Mouse (Mus musculus) forebrain, embryonic 12.5 days (tissue): ENCODE results near the gene Pkmyt1. TPM values are rescaled to one million over a fixed set of nuclear protein-coding genes. Genes with fewer than 3 reads are reported as not detected.

Source experiments
- ATAC-seq: fragments of 200-750 bp; cut with Nextera tagmentation; 2 replicates; pipeline ENCODE4 v1.8.0; 2017; ENCODE audit warnings: moderate TSS enrichment; ENCODE audit not compliant: low FRiP score
- H3K27ac ChIP-seq: fragments of 300-500 bp; sonication (generic); 2 replicates; pipeline ENCODE4 v1.5.1; 2016; ENCODE audit warnings: mild to moderate bottlenecking
- H3K27me3 ChIP-seq: fragments of 300-500 bp; sonication (generic); 2 replicates; pipeline ENCODE4 v1.6.1; 2016; ENCODE audit warnings: mild to moderate bottlenecking
- H3K36me3 ChIP-seq: fragments of 300-500 bp; sonication (generic); replicated peaks from 2 replicates; pipeline ENCODE4 v1.6.1; 2016; ENCODE audit warnings: mild to moderate bottlenecking
- H3K4me1 ChIP-seq: fragments of 300-500 bp; sonication (generic); 2 replicates; pipeline ENCODE4 v1.6.1; 2016
- H3K4me2 ChIP-seq: fragments of 300-500 bp; sonication (generic); 2 replicates; pipeline ENCODE4 v1.6.1; 2016; ENCODE audit warnings: mild to moderate bottlenecking, moderate library complexity
- H3K4me3 ChIP-seq: fragments of 300-500 bp; sonication (generic); replicated peaks from 2 replicates; pipeline ENCODE4 v1.5.1; 2016; ENCODE audit warnings: mild to moderate bottlenecking
- H3K9ac ChIP-seq: fragments of 300-500 bp; sonication (generic); 2 replicates; pipeline ENCODE4 v1.6.1; 2016; ENCODE audit warnings: mild to moderate bottlenecking
- H3K9me3 ChIP-seq: fragments of 300-500 bp; sonication (generic); 2 replicates; pipeline ENCODE4 v1.6.1; 2016
- WGBS: fragments of 180-500 bp; shearing (Covaris S2); methylation state at CpG from one replicate; pipeline ENCODE4 v1.1.7; 2016; 5-methylcytosine and 5-hydroxymethylcytosine counted together
- polyA plus RNA-seq: library from polyadenylated mRNA; unstranded; fragments of >200 nt; fragmentation: Nextera tagmentation; extraction: Ambion mirVana; gene quantifications from 2 replicates; pipeline ENCODE4 v1.2.1, GENCODE M21; 2016

The Pkmyt1 gene
- polyA plus RNA-seq: 47.3 and 49.6 TPM in 2 replicates

- peak within 1 kb of the TSS; percentile 70 for H3K27ac ChIP-seq
- peak within 1 kb of the TSS; percentile 80 for H3K9ac ChIP-seq
- H3K9me3 ChIP-seq: no peaks in the 10 kb centered on the region
- peak; percentile 95 for ATAC-seq
- peaks cover 14% of the 10 kb centered on the region for H3K4me1 ChIP-seq
- H3K27me3 ChIP-seq: peaks cover 5% of the 10 kb centered on the region; the same call in 1 of the 2 replicates
- H3K4me3 ChIP-seq: peak within 1 kb of the TSS; percentile 92
- WGBS: 1% methylated on average over 68 of the region's 73 CpGs
- H3K4me2 ChIP-seq: peak within 1 kb of the TSS; percentile 88
- no peaks in the 10 kb centered on the region for H3K36me3 ChIP-seq
These were observed at the start of gene Pkmyt1 for GRCm38 (mm10) chr17:23725999-23726757. Gene Pkmyt1, plus strand, starts transcription at chr17:23726336.

GRCm38 (mm10) chr17:23676473-23677031, 49.6 kb upstream of the Pkmyt1 start:
- under 1% methylated on average over 33 of the region's 37 CpGs for WGBS
- Histone ChIP-seq H3K9me3 (no peaks in the 10 kb centered on the region), H3K4me3 (peak overlapping the region; percentile 49), H3K36me3 (no peaks in the 10 kb centered on the region), H3K9ac (peak overlapping the region; percentile 57), H3K27ac (no peak overlapping the region), H3K27me3 (peaks cover 64% of the 10 kb centered on the region), H3K4me2 (peak overlapping the region; percentile 96), H3K4me1 (peaks cover 41% of the 10 kb centered on the region)
- no peak for ATAC-seq

GRCm38 (mm10) chr17:23677236-23677679, 48.9 kb upstream of the Pkmyt1 start, which contains the start of gene Tnfrsf12a:
Gene Tnfrsf12a, minus strand, starts transcription at chr17:23677468.
- peaks cover 41% of the 10 kb centered on the region for H3K4me1 ChIP-seq
- no peaks in the 10 kb centered on the region for H3K9me3 ChIP-seq
- peak; percentile 44 for ATAC-seq
- no peak within 1 kb of the TSS for H3K27ac ChIP-seq
- H3K4me2 ChIP-seq: peak within 1 kb of the TSS; percentile 96
- under 1% methylated on average over 34 of the region's 34 CpGs for WGBS
- peaks cover 72% of the 10 kb centered on the region for H3K27me3 ChIP-seq
- H3K36me3 ChIP-seq: no peaks in the 10 kb centered on the region
- H3K9ac ChIP-seq: peak within 1 kb of the TSS; percentile 57
- peak within 1 kb of the TSS; percentile 49 for H3K4me3 ChIP-seq

GRCm38 (mm10) chr17:23679127-23679835, 46.9 kb upstream of the Pkmyt1 start, which contains the start of gene Cldn6:
Gene Cldn6, plus strand, starts transcription at chr17:23679249.
- Histone ChIP-seq H3K9ac (no peak within 1 kb of the TSS), H3K4me1 (peaks cover 36% of the 10 kb centered on the region), H3K4me3 (peak within 1 kb of the TSS; percentile 25), H3K36me3 (no peaks in the 10 kb centered on the region), H3K9me3 (no peaks in the 10 kb centered on the region), H3K27me3 (peaks cover 92% of the 10 kb centered on the region), H3K4me2 (peak within 1 kb of the TSS; percentile 42), H3K27ac (no peak within 1 kb of the TSS)
- no peak for ATAC-seq
- WGBS: 2% methylated on average over 38 of the region's 38 CpGs

GRCm38 (mm10) chr17:23680336-23680735, 45.8 kb upstream of the Pkmyt1 start:
- Histone ChIP-seq H3K27me3 (peaks cover 86% of the 10 kb centered on the region), H3K4me3 (no peak overlapping the region), H3K9ac (no peak overlapping the region), H3K36me3 (no peaks in the 10 kb centered on the region), H3K27ac (no peak overlapping the region), H3K4me2 (no peak overlapping the region), H3K4me1 (peaks cover 35% of the 10 kb centered on the region), H3K9me3 (no peaks in the 10 kb centered on the region)
- WGBS: 81% methylated on average over 9 of the region's 9 CpGs
- ATAC-seq: no peak

- H3K4me3 ChIP-seq: no peak overlapping the region
- H3K27me3 ChIP-seq: peaks cover 79% of the 10 kb centered on the region
- no peak overlapping the region for H3K27ac ChIP-seq
- ATAC-seq: no peak
- H3K36me3 ChIP-seq: no peaks in the 10 kb centered on the region
- no peaks in the 10 kb centered on the region for H3K9me3 ChIP-seq
- peaks cover 30% of the 10 kb centered on the region for H3K4me1 ChIP-seq
- WGBS: 82% methylated on average over 10 of the region's 10 CpGs
- H3K9ac ChIP-seq: no peak overlapping the region
- no peak overlapping the region for H3K4me2 ChIP-seq
These were observed 45.0 kb upstream of the Pkmyt1 start for GRCm38 (mm10) chr17:23681086-23681485.

- H3K4me2 ChIP-seq: no peak overlapping the region
- 70% methylated on average over 4 of the region's 4 CpGs for WGBS
These were observed 44.0 kb upstream of the Pkmyt1 start for GRCm38 (mm10) chr17:23682092-23682491.

GRCm38 (mm10) chr17:23682530-23682929, 43.6 kb upstream of the Pkmyt1 start:
- peaks cover 15% of the 10 kb centered on the region for H3K4me1 ChIP-seq
- peaks cover 72% of the 10 kb centered on the region for H3K27me3 ChIP-seq
- no peak overlapping the region for H3K9ac ChIP-seq
- no peak for ATAC-seq
- no peaks in the 10 kb centered on the region for H3K9me3 ChIP-seq
- WGBS: 69% methylated on average over 3 of the region's 3 CpGs
- H3K4me2 ChIP-seq: peak overlapping the region; percentile 34; the same call in 1 of the 2 replicates
- H3K27ac ChIP-seq: no peak overlapping the region
- H3K4me3 ChIP-seq: peak overlapping the region; percentile 19; the same call in 1 of the 2 replicates
- no peaks in the 10 kb centered on the region for H3K36me3 ChIP-seq

More at GRCm38 (mm10) chr17:23682092-23682491, 44.0 kb upstream of the Pkmyt1 start:
- Histone ChIP-seq H3K27me3 (peaks cover 72% of the 10 kb centered on the region), H3K9me3 (no peaks in the 10 kb centered on the region), H3K27ac (no peak overlapping the region), H3K9ac (no peak overlapping the region), H3K36me3 (no peaks in the 10 kb centered on the region), H3K4me3 (no peak overlapping the region), H3K4me1 (peaks cover 20% of the 10 kb centered on the region)
- ATAC-seq: no peak

GRCm38 (mm10) chr17:23683226-23683625, 42.9 kb upstream of the Pkmyt1 start:
- no peak overlapping the region for H3K9ac ChIP-seq
- no peaks in the 10 kb centered on the region for H3K9me3 ChIP-seq
- WGBS: 25% methylated on average over 15 of the region's 15 CpGs
- H3K27me3 ChIP-seq: peaks cover 65% of the 10 kb centered on the region
- peak overlapping the region; percentile 19 for H3K4me3 ChIP-seq
- H3K4me2 ChIP-seq: peak overlapping the region; percentile 34
- no peak overlapping the region for H3K27ac ChIP-seq
- peaks cover 15% of the 10 kb centered on the region for H3K4me1 ChIP-seq
- ATAC-seq: peak; percentile 39; the same call in 1 of the 2 replicates
- H3K36me3 ChIP-seq: no peaks in the 10 kb centered on the region

- Histone ChIP-seq H3K9me3 (no peaks in the 10 kb centered on the region), H3K36me3 (no peaks in the 10 kb centered on the region), H3K27ac (no peak within 1 kb of the TSS), H3K27me3 (peaks cover 56% of the 10 kb centered on the region), H3K4me1 (peaks cover 15% of the 10 kb centered on the region), H3K9ac (no peak within 1 kb of the TSS), H3K4me2 (peak within 1 kb of the TSS; percentile 34), H3K4me3 (peak within 1 kb of the TSS; percentile 19)
- ATAC-seq: peak; percentile 71; the same call in 1 of the 2 replicates
- WGBS: 13% methylated on average over 15 of the region's 15 CpGs
These were observed 42.1 kb upstream of the Pkmyt1 start, which contains the start of gene Cldn9 for GRCm38 (mm10) chr17:23683856-23684672. Gene Cldn9, minus strand, starts transcription at chr17:23684026.

GRCm38 (mm10) chr17:23694491-23694890, 31.6 kb upstream of the Pkmyt1 start:
- Histone ChIP-seq H3K4me1 (peaks cover 6% of the 10 kb centered on the region), H3K9ac (no peak overlapping the region), H3K36me3 (no peaks in the 10 kb centered on the region), H3K27ac (no peak overlapping the region), H3K4me3 (no peak overlapping the region), H3K4me2 (no peak overlapping the region), H3K9me3 (no peaks in the 10 kb centered on the region), H3K27me3 (peaks cover 37% of the 10 kb centered on the region)
- WGBS: 76% methylated on average over 1 of the region's 1 CpGs
- ATAC-seq: no peak
